Mouse (Mus musculus) c-Kit-positive CD71-positive TER-119-positive erythroid progenitor cells, embryonic 14.5 days (primary cell): Measurements from ENCODE around the gene Gm9844.

ENCODE experiments used
- DNase-seq: peaks from one replicate; pipeline ENCODE4 v3.0.0-alpha.2; 2013; ENCODE audit warnings: low spot score

Gm9844 gene

GRCm38 (mm10) chr7:24901842-24902241 is 39.8 kb downstream of the Gm9844 start:
- no peak for DNase-seq

- peak; percentile 35 for DNase-seq
Measured at GRCm38 (mm10) chr7:24902264-24902629, 40.2 kb downstream of the Gm9844 start.

GRCm38 (mm10) chr7:24902630-24903443 is 40.8 kb downstream of the Gm9844 start, which contains the start of gene Arhgef1:
Gene Arhgef1, plus strand, starts transcription at chr7:24902912.
- peak; percentile 72 for DNase-seq

- peak; percentile 40 for DNase-seq
Measured at GRCm38 (mm10) chr7:24903444-24903825, 41.4 kb downstream of the Gm9844 start.

GRCm38 (mm10) chr7:24904070-24904483 is 42.1 kb downstream of the Gm9844 start:
- peak; percentile 96 for DNase-seq

- peak; percentile 80 for DNase-seq
Measured at GRCm38 (mm10) chr7:24904936-24905335, 42.9 kb downstream of the Gm9844 start.

GRCm38 (mm10) chr7:24906551-24906950 is 44.5 kb downstream of the Gm9844 start:
- DNase-seq: no peak

- no peak for DNase-seq
Measured at GRCm38 (mm10) chr7:24907211-24907748, 45.3 kb downstream of the Gm9844 start.
